Mouse (Mus musculus) adrenal gland, postnatal 4 days (tissue): Measurements from ENCODE around the gene Pex5l. TPM values are rescaled to one million over a fixed set of nuclear protein-coding genes. Genes with fewer than 3 reads are reported as not detected.

Source experiments
- DNase-seq, 2 experiments: peaks; one replicate each; pipeline ENCODE4 v3.0.0; 2021 to 2022; ENCODE audit warnings: low spot score in 2 of 2, mixed read lengths in 2 of 2
- total RNA-seq, 2 experiments: library from RNA; stranded (reverse); gene quantifications; 2 replicates each; pipeline ENCODE4 v1.2.3; 2021

Gene Pex5l
- total RNA-seq, 2 experiments from 2014 or later: 2.9 to 3.5 TPM

DNA sequence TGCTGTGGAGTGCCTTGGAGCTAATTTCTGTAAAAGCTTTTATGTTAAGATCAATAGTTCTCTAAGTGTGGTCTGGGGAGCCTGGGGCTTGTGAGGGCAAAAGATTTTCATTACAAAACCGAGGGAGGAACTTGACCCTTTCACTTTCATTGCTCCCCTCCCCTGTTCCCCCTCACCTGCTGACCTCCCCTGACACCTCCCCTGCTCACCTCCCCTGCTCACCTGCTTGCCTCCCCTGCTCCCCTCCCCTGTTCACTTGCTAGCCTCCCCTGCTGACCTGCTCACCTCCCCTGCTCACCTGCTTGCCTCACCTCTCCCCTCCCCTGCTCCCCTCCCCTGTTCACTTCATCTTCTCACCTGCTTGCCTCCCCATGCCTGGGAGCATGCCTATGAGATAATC, 191.7 kb downstream of the Pex5l start:
- no peak for DNase-seq

DNA sequence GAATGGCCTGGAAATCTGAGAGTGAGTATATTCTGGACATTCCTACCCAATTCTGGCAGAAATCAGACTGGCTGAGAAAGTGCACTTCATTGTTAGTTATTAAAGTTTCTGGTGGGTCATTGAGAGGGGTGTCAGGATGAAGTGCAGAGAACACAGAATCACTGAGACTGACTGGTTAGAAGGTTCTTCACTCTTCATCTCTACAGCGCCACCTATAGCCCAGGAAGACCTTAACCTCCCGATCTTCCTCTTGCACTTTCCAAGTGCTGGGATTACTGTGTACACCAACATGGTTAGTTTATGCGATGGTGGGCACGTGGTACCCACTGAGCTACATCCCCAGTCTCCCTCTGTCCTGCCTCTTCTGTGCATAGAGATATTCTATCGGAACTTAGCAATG, 195.6 kb downstream of the Pex5l start:
- no peak for DNase-seq

DNA sequence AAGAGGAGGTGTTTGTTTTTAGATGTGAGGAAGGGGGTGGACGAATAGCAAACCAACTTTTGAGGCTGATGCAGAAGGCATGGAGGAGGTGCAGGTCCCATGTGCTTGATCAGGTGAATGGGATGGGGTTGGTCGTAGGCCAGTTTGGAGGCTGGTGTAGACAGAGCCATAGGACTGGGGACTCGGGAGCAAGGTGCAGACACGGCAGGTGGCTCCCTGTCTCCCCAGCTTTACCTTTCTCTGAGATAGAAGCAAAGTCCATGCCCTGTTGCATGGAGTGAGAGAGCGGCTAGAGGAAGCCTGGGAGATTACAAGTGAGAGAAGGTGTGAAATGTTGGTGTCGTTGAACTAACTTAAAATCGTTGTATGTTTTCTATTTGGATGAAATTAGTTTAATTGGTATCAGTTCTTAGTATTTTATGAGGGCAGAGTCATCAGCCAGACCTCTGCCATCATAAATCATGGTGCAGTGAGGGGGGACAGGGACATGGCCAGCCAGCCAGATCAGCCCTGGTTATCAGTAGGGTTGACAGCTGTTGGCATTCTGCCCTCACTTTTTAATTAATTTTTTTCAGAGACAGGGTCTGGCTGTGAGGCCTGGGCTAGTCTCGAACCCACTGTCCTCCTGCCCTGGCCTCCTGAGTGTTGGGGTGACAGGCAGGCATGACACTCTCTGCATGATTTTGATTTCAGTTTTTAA, 203.1 kb downstream of the Pex5l start:
- no peak for DNase-seq

DNA sequence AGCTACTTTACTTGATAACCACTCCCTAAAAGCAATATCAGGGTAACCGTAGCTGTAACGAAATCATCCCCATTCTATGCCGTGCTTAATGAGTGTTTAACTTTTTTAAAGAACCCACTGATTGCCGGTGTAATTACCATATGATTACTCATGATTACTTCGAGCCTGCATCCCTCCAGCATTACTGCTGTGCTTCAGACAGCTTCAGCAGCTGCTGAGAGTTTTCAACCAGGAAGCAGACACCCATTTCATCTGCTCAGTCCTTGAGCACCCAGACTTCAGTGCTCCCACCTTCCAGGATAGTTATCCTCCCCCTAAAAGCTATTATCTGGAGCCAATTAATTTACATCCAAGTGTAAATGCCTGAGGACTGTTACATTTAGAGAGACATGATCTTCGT, 218.9 kb downstream of the Pex5l start:
- DNase-seq: no peak

DNA sequence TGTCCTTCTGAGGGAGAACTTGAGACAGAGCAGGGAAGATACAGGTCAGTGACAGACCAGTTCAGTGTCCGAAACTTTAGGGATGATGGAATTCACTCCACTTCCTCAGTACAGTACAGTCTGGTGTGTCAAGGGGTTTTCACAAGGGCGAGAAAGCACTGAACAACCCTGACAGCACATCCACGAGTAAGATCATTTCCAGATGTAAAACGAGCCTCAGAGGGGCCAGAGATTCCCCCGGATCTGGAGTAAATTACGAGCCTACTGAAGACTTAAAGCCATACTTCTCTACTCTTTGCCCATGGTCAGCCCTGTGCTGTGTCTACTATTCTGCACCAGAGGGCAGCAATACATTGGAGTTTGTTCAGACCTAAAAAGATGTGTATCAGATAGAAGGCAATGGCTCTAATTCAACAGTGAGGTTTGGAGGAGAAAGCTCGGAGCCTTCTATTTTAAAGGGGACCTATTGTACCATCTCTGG, 232.9 kb downstream of the Pex5l start:
- no peak for DNase-seq

DNA sequence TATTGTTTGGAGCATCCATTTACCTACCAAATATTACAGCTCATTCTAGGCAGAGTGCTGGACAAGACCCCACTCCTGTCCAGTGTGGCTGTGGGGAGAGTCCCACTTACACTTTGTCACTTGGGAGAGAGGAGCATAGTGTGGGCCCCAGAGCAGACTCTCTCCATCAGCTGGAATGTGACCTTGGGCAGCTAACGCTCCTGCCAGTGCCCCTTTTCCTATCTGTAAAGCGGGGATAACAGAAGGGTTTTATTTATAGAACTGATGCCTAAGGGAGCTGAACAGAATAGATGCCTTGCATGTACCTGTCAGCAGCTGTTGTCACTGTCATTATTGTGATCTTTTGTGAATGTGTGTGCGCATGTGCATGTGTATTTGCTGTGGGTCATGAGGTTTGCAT, 234.6 kb downstream of the Pex5l start:
- no peak for DNase-seq

DNA sequence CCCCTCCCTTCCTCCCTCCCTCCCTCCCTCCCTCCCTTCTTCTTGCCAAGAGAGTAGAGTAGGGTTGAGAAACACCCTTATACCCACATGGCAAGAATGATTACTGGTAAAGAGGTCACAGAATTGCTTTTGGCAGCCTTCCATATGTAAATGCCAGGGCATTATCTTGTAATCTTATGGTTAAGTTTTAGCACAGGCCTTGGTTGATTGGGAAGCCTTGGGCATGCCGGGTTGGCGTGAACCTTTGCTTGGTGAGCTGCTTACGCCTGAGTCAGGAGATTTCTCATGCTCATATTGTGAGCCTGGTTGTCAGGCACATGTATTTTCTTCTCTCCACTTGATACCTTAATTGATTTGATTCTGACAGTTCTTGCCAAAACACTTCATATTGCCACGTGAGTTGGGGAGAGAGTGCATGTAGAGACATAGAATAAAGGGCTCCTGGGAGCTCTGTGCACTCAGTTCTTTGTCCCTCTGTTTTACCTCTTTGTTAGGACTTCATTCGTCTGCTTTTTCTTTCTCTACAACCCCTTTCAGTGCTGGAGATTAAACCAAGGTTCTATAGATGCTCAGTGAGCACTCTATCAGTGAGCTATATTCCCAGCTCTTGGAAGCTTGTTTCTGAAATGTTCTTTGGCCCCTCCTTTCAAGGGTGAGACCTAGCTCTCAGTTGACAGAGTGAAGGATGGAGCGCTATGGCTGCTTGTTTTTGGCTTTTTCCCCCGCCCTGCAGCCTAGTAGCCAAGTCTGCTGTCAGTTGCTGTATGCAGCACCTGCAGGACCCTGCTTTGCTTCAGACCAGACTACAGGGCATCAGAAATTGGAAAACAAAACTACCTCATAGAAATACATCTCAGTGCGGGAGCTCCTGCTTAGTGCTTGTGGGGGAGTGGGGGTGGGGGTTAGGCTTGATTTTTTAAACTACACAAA, 236.9 kb downstream of the Pex5l start:
- DNase-seq: no peak

DNA sequence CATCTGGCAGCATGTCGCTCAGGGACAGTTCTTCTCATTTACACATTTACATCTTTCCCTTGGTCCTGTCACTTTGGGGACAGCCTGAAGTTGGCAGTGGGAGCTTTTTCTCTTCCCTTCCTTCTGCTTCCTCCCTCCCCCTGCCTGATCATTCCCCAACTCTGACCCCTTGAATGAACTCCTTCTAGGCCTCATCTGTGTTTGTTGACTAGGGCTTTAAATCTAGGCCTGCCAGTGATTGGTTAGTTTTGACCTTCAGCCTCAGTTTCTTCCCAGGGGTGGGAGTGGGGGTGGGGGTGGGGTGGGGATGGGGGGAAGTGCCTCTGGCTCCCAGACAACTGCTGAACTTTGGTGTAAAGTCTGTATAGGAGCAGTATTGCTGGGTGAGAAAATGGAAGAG, 238.4 kb downstream of the Pex5l start:
- DNase-seq: no peak

DNA sequence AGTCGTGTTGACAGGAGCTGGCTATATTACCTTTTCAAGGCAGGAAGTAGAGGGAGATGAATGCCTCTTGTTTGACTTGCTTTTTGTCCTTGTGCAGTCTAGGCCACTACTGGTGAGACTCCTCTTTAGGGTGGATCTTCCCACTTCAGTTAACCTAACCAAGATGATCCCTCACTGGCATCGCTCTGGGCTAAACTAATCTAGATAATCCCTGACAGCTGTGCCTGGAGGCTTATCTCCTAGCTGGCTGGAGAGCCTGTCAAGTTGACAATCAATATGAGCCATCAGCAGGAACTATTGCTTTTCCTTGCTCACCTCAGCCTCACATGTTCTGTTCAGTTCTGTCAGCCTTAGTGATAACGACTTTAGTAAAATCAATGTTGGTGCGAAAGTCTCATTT, 239.6 kb downstream of the Pex5l start:
- DNase-seq: no peak
